Mouse (Mus musculus) forebrain, embryonic 11.5 days (tissue): Measurements from ENCODE around the gene Maml2. TPM values are rescaled to one million over a fixed set of nuclear protein-coding genes. Genes with fewer than 3 reads are reported as not detected.
A peak's percentile ranks its signal among the peaks of the same experiment; 100 is the strongest.

Experiments used
- ATAC-seq: fragments of 200-750 bp; cut with Nextera tagmentation; replicated peaks from 2 replicates; pipeline ENCODE4 v1.8.0; 2017; ENCODE audit warnings: moderate TSS enrichment; ENCODE audit not compliant: low FRiP score
- DNase-seq: peaks from one replicate; pipeline ENCODE4 v3.0.0-alpha.2; 2017; ENCODE audit warnings: low spot score
- H3K27ac ChIP-seq: fragments of 300-500 bp; sonication (generic); 2 replicates; pipeline ENCODE4 v1.5.1; 2014; ENCODE audit warnings: low read depth, low read length
- H3K27me3 ChIP-seq: fragments of 300-500 bp; sonication (generic); 2 replicates; pipeline ENCODE4 v1.6.1; 2014; ENCODE audit warnings: mild to moderate bottlenecking, low read length, mixed read lengths; ENCODE audit not compliant: control insufficient read depth, insufficient read depth
- H3K36me3 ChIP-seq: fragments of 300-500 bp; sonication (generic); 2 replicates; pipeline ENCODE4 v1.6.1; 2014; ENCODE audit warnings: mild to moderate bottlenecking, low read length, moderate library complexity, mixed read lengths; ENCODE audit not compliant: control insufficient read depth, insufficient read depth
- H3K4me1 ChIP-seq: fragments of 300-500 bp; sonication (generic); replicated peaks from 2 replicates; pipeline ENCODE4 v1.6.1; 2014; ENCODE audit warnings: low read length, mixed read lengths; ENCODE audit not compliant: control insufficient read depth, insufficient read depth
- H3K4me2 ChIP-seq: fragments of 300-500 bp; sonication (generic); 2 replicates; pipeline ENCODE4 v1.6.1; 2014; ENCODE audit warnings: low read depth, mild to moderate bottlenecking, low read length, moderate library complexity, mixed read lengths; ENCODE audit not compliant: severe bottlenecking
- H3K4me3 ChIP-seq: fragments of 300-500 bp; sonication (generic); 2 replicates; pipeline ENCODE4 v1.5.1; 2014; ENCODE audit warnings: low read depth, low read length
- H3K9ac ChIP-seq: fragments of 300-500 bp; sonication (generic); 2 replicates; pipeline ENCODE4 v1.6.1; 2014; ENCODE audit warnings: low read length
- H3K9me3 ChIP-seq: fragments of 300-500 bp; sonication (generic); 2 replicates; pipeline ENCODE4 v1.6.1; 2016; ENCODE audit warnings: low read length, mixed read lengths; ENCODE audit not compliant: control insufficient read depth
- WGBS: fragments of 180-500 bp; shearing (Covaris S2); extraction: QIAGEN DNeasy Blood & Tissue Kit; methylation state at CpG from one replicate; pipeline ENCODE4 v1.1.7; 2014; 5-methylcytosine and 5-hydroxymethylcytosine counted together
- polyA plus RNA-seq: library from polyadenylated mRNA; unstranded; fragments of >200 nt; fragmentation: Nextera tagmentation; extraction: Ambion mirVana; gene quantifications from 2 replicates; pipeline ENCODE4 v1.2.1, GENCODE M21; 2014

Maml2 gene
- polyA plus RNA-seq, 1 experiment from 2014 or later, result 9.8 TPM

GRCm38 (mm10) chr9:13623892-13624422, 326.2 kb downstream of the Maml2 start:
- ATAC-seq, result no peak
- Histone ChIP-seq H3K36me3 (no peaks in the 10 kb centered on the region), H3K27me3 (no peaks in the 10 kb centered on the region), H3K9me3 (no peaks in the 10 kb centered on the region), H3K4me1 (no peaks in the 10 kb centered on the region), H3K27ac (no peak overlapping the region), H3K9ac (no peak overlapping the region), H3K4me3 (no peak overlapping the region), H3K4me2 (no peak overlapping the region)
- no peak for DNase-seq
- WGBS, result 92% methylated on average over 3 of the region's 3 CpGs

DNA sequence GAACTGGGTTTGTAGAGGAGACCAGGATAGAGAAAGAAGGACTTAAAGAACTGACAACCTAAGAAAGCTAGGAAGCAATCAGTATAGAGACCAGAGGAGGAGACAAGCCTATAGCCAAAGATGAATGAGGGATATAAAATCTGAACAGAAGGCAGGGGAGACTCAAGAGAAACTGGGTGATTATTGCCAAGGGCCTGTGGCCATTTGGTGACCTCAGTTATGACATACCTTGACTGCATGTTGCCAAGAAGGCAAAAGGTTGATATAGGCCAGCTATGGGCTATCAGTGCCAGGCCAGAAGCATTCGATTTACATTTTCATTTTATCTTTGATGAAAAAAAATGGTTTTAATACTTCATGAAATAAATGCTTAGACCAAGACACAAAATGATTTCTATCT, 327.0 kb downstream of the Maml2 start:
- whole genome bisulfite sequencing, result 100% methylated on average over 1 of the region's 1 CpGs
- no peak overlapping the region for H3K27ac ChIP-seq
- H3K9me3 ChIP-seq, result no peaks in the 10 kb centered on the region
- ATAC-seq (no peak), DNase-seq (no peak)
- no peaks in the 10 kb centered on the region for H3K4me1 ChIP-seq
- no peaks in the 10 kb centered on the region for H3K36me3 ChIP-seq
- H3K4me3 ChIP-seq, result no peak overlapping the region
- H3K9ac ChIP-seq, result no peak overlapping the region
- H3K4me2 ChIP-seq, result no peak overlapping the region
- H3K27me3 ChIP-seq, result no peaks in the 10 kb centered on the region

DNA sequence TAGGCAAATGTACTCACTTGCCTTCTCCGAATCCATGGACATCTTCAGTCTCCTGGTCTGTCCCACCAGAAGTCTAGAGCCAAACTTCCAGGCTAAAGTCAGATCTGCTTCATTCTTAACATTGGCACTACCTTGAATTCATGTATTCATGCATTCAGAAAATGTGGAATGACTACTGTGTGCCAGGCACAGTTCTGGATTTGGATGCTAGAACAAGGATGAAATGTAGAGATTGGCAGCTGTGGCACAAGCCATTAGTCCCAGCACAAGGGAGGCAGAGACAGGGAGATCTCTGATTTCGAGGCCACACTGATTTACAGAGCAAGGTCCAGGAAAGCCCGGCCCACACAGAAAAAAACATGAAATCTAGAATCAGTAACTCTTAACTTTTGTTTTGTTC, 327.5 kb downstream of the Maml2 start:
- ATAC-seq, result no peak
- Histone ChIP-seq H3K27ac (no peak overlapping the region), H3K4me3 (no peak overlapping the region), H3K4me2 (no peak overlapping the region), H3K9ac (no peak overlapping the region), H3K36me3 (no peaks in the 10 kb centered on the region), H3K27me3 (no peaks in the 10 kb centered on the region), H3K4me1 (no peaks in the 10 kb centered on the region), H3K9me3 (no peaks in the 10 kb centered on the region)
- no peak for DNase-seq
- WGBS, result 88% methylated on average over 3 of the region's 3 CpGs

DNA sequence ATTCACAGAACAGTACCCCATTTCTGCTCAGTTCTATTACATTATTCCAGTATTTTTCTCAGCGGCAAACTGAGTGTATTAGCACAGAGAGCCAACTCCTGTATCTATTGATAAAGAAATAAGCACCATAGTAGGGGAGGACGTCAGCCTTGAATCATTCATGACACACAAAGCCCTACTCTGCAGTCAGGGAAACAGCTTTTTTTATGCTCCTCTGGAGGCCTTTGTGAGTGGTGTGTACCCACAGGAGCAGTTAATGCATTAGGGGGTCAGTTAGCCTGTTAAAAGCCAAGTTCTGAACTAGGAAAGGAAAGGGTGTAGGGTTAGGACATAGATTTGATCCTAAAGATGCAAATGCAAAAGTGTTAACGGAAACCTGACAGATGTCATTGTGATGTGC, 328.7 kb downstream of the Maml2 start:
- no peak overlapping the region for H3K4me3 ChIP-seq
- ATAC-seq, result no peak
- no peaks in the 10 kb centered on the region for H3K9me3 ChIP-seq
- no peaks in the 10 kb centered on the region for H3K4me1 ChIP-seq
- no peak overlapping the region for H3K9ac ChIP-seq
- DNase-seq, result no peak
- 47% methylated on average over 3 of the region's 3 CpGs for WGBS
- no peaks in the 10 kb centered on the region for H3K36me3 ChIP-seq
- H3K27me3 ChIP-seq, result no peaks in the 10 kb centered on the region
- no peak overlapping the region for H3K27ac ChIP-seq
- no peak overlapping the region for H3K4me2 ChIP-seq

GRCm38 (mm10) chr9:13633371-13633770, 335.6 kb downstream of the Maml2 start:
- H3K4me2 ChIP-seq, result no peak overlapping the region
- no peaks in the 10 kb centered on the region for H3K9me3 ChIP-seq
- no peak overlapping the region for H3K27ac ChIP-seq
- H3K9ac ChIP-seq, result no peak overlapping the region
- no peaks in the 10 kb centered on the region for H3K4me1 ChIP-seq
- ATAC-seq (no peak), DNase-seq (no peak)
- 81% methylated on average over 1 of the region's 1 CpGs for WGBS
- H3K27me3 ChIP-seq, result no peaks in the 10 kb centered on the region
- H3K36me3 ChIP-seq, result no peaks in the 10 kb centered on the region
- no peak overlapping the region for H3K4me3 ChIP-seq

GRCm38 (mm10) chr9:13639655-13640054, 341.9 kb downstream of the Maml2 start:
- Histone ChIP-seq H3K36me3 (no peaks in the 10 kb centered on the region), H3K9me3 (no peaks in the 10 kb centered on the region), H3K27ac (no peak overlapping the region), H3K4me3 (no peak overlapping the region), H3K4me2 (no peak overlapping the region), H3K27me3 (no peaks in the 10 kb centered on the region), H3K9ac (no peak overlapping the region), H3K4me1 (no peaks in the 10 kb centered on the region)
- WGBS, result 67% methylated on average over 3 of the region's 3 CpGs
- DNase-seq (no peak), ATAC-seq (no peak)

DNA sequence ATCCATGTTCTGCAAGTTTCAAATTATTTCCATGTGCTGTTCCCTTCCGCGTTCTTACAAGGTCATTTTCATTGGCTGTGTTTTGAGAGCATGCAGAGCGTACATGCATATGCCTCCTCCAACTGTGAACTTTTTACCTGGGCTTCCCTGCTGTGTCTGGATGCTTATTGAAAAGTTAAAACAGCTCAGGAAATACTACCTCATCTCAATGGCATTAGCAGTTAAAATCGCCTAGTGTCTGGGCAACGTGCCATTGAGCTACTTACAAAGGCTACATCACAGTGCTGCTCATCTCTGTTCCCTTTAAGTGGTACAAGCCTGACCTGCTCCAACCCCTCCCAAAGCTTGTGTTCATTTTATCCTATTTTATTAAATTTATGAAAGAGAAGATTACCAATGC, 347.4 kb downstream of the Maml2 start:
- Histone ChIP-seq H3K27ac (no peak overlapping the region), H3K36me3 (no peaks in the 10 kb centered on the region), H3K4me2 (no peak overlapping the region), H3K27me3 (no peaks in the 10 kb centered on the region), H3K4me3 (no peak overlapping the region), H3K9me3 (no peaks in the 10 kb centered on the region), H3K4me1 (no peaks in the 10 kb centered on the region), H3K9ac (no peak overlapping the region)
- ATAC-seq (no peak), DNase-seq (no peak)
- WGBS, result 60% methylated on average over 5 of the region's 5 CpGs

GRCm38 (mm10) chr9:13651065-13651464, 353.3 kb downstream of the Maml2 start:
- Histone ChIP-seq H3K4me3 (no peak overlapping the region), H3K36me3 (no peaks in the 10 kb centered on the region), H3K27ac (no peak overlapping the region), H3K9ac (no peak overlapping the region), H3K9me3 (no peaks in the 10 kb centered on the region), H3K27me3 (no peaks in the 10 kb centered on the region), H3K4me1 (peaks cover 10% of the 10 kb centered on the region), H3K4me2 (no peak overlapping the region)
- WGBS, result 54% methylated on average over 2 of the region's 2 CpGs
- ATAC-seq (peak; percentile 54), DNase-seq (no peak)

- DNase-seq (no peak), ATAC-seq (no peak)
- Histone ChIP-seq H3K4me1 (peaks cover 10% of the 10 kb centered on the region), H3K27ac (peak overlapping the region; percentile 59; the same call in 1 of the 2 replicates), H3K27me3 (no peaks in the 10 kb centered on the region), H3K4me3 (no peak overlapping the region), H3K36me3 (no peaks in the 10 kb centered on the region), H3K9ac (no peak overlapping the region; the same call in 1 of the 2 replicates), H3K9me3 (no peaks in the 10 kb centered on the region), H3K4me2 (peak overlapping the region; percentile 24; the same call in 1 of the 2 replicates)
- 37% methylated on average over 4 of the region's 4 CpGs for WGBS
These were observed 354.1 kb downstream of the Maml2 start for GRCm38 (mm10) chr9:13651828-13652227.
